Mouse (Mus musculus) heart, adult 2 months (tissue): ENCODE measurements around the gene Ucp1.

Experiments
- CTCF ChIP-seq: fragments of 200-600 bp; IDR thresholded peaks from 2 replicates; pipeline ENCODE4 v1.8.1; 2022; ENCODE audit warnings: antibody characterized with exemption, mild to moderate bottlenecking, moderate library complexity
- EP300 ChIP-seq: fragments of 200-500 bp; IDR thresholded peaks from 2 replicates; pipeline ENCODE4 v1.6.1; 2011; ENCODE audit warnings: low read depth, low read length, control low read depth; ENCODE audit not compliant: insufficient read depth

DNA sequence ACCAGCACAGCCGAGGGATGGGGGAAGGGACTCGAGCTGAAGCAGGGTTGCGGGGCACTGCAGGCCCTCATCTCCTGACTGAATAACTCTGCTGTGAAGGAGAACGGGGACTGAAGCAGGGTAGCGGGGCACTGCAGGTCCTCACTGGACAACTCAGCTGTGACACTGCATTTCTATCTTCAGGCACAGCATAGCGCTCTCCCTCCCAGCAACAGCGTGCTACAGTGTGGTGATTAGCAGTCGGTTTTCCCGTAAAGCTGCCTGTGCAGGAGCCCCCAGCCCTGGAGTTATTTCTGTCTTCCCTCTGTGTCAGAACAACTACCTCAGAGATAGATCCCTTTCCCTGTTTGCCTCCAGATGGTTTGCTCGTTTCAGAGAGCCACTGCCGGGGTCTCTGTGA, 15.7 kb upstream of the Ucp1 start:
- TF ChIP-seq EP300: no peak
- no peak for TF ChIP-seq CTCF
